Mouse (Mus musculus) embryonic fibroblast, embryonic 13.5 days (primary cell): ENCODE measurements around the gene Miga2. TPM values are rescaled to one million over a fixed set of nuclear protein-coding genes. Genes with fewer than 3 reads are reported as not detected.

Experiments used
- H3K27ac ChIP-seq: 2 replicates; pipeline ENCODE4 v1.5.1; 2012; ENCODE audit warnings: low read length, control low read depth, inconsistent platforms; ENCODE audit not compliant: insufficient read depth
- H3K4me1 ChIP-seq: 2 replicates; pipeline ENCODE4 v1.6.1; 2011; ENCODE audit warnings: low read length; ENCODE audit not compliant: control insufficient read depth, insufficient read depth
- H3K4me3 ChIP-seq: 2 replicates; pipeline ENCODE4 v1.5.1; 2011; ENCODE audit warnings: mild to moderate bottlenecking, control low read depth, low read length; ENCODE audit not compliant: insufficient read depth
- CTCF ChIP-seq: IDR thresholded peaks from 2 replicates; pipeline ENCODE4 v1.5.1; 2011; ENCODE audit warnings: mild to moderate bottlenecking, control low read depth, low read length, moderate library complexity, borderline replicate concordance; ENCODE audit not compliant: insufficient read depth
- POLR2A ChIP-seq: IDR thresholded peaks from 2 replicates; pipeline ENCODE4 v1.6.1; 2011; ENCODE audit warnings: low read depth, mild to moderate bottlenecking, control low read depth, low read length, moderate library complexity
- polyA plus RNA-seq: library from polyadenylated mRNA; stranded (reverse); fragments of >200 nt; gene quantifications from 2 replicates; pipeline ENCODE4 v1.2.4, GENCODE M21; 2011; ENCODE audit warnings: low read depth; ENCODE audit not compliant: missing spikeins, insufficient read length

The Miga2 gene
- polyA plus RNA-seq, 1 experiment: 15.9 TPM

DNA sequence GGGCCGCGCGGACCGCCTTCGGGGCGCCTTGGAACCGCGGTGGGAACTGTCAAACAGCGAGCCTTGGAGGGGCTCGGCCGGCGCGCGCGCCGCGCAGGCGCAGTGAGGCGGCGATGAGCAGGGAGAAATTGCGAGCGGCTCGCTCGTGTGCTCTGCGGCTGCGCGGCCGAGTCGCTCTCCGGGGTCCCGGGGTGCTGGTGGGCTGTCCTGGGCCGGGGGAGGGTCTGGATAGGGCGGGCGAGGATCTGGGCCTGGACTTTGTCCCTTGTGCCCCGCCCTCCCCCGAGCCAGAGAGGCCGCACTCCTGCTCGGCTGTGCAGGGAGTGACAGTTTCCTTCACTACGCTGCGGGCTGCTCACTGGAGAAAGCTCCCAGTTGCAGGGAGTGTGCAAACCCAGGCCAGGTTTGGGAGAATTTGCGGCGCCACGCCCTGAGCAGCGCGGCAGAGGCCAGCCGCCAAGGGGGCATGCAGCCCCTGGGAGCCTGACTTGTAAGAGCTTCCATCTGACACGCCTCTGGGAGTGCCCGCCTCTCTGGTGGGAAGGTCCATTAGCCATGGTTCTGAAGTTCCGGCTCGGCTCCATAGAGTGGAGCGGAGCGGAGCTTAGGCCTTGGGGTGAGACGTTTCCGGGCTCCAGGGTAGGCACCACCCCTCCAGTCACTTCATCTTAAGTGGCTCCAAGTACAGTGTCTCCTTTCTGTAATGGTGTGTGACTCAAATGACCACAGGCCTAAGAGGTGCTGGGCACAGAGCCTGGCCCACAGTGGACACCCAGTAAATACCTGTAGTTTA lies 28.7 kb downstream of the Miga2 start:
- Histone ChIP-seq H3K27ac (peak overlapping the region; percentile 45; the same call in 1 of the 2 replicates), H3K4me1 (peaks cover 3% of the 10 kb centered on the region; the same call in 1 of the 2 replicates), H3K4me3 (peak overlapping the region; percentile 76)
- no peak for TF ChIP-seq CTCF
- TF ChIP-seq POLR2A: peak; percentile 74

GRCm38 (mm10) chr2:30393370-30393656 lies 29.3 kb downstream of the Miga2 start:
- Histone ChIP-seq H3K27ac (peak overlapping the region; percentile 38; the same call in 1 of the 2 replicates), H3K4me3 (peak overlapping the region; percentile 76), H3K4me1 (peaks cover 3% of the 10 kb centered on the region; the same call in 1 of the 2 replicates)
- TF ChIP-seq POLR2A: no peak
- TF ChIP-seq CTCF: no peak

DNA sequence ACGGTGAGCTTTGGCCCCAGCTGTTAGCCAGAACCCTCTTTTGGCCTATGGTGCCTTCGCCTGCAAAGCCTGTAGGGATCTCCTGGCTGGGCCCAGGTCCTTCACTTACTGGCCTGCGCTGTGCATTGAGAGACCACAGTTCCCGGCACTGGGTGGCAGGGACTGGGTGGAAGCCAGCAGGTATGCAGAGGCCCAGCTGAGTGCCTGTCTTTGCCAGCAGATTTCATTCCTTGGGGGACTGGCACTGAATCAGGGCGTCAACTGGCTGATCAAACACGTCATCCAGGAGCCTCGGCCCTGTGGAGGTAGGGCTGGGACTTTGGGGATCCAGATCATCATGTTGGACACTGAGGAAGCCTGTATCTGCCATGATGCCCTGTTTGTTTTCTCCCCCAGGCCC lies 31.7 kb downstream of the Miga2 start:
- TF ChIP-seq CTCF (no peak), POLR2A (no peak)
- Histone ChIP-seq H3K27ac (no peak overlapping the region), H3K4me3 (no peak overlapping the region), H3K4me1 (peaks cover 3% of the 10 kb centered on the region; the same call in 1 of the 2 replicates)

- TF ChIP-seq POLR2A (no peak), CTCF (no peak)
- Histone ChIP-seq H3K4me3 (no peak overlapping the region), H3K4me1 (peaks cover 3% of the 10 kb centered on the region; the same call in 1 of the 2 replicates), H3K27ac (no peak overlapping the region)
Measured at GRCm38 (mm10) chr2:30396246-30396645, 32.2 kb downstream of the Miga2 start.

DNA sequence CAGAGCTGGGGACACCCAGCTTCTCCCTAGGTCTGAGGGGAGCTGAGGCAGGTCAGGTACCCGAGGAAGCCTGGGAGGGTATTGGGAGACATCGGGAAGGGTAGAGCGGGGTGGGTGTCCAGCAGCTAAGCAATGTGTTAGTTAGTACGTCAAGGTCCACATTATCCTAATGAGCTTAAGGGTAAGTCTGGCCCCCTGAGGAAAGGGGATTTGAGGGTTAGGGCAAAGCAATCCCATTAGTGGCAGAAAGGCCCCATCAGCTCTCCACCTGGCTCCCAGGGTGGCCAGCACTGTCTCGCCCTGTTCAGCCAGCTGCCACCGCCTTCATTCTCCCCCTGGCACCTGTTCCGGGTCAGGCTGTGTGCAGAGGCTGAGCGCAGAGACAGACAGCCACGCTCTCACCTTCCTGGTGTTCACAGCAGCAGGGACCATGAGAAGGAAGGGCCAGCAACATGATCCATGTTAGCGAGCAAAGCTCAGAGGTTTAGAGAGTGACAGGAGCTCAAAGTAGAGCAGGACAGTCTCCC lies 34.0 kb downstream of the Miga2 start:
- no peak overlapping the region for H3K27ac ChIP-seq
- peaks cover 3% of the 10 kb centered on the region; the same call in 1 of the 2 replicates for H3K4me1 ChIP-seq
- no peak for TF ChIP-seq POLR2A
- TF ChIP-seq CTCF: no peak

DNA sequence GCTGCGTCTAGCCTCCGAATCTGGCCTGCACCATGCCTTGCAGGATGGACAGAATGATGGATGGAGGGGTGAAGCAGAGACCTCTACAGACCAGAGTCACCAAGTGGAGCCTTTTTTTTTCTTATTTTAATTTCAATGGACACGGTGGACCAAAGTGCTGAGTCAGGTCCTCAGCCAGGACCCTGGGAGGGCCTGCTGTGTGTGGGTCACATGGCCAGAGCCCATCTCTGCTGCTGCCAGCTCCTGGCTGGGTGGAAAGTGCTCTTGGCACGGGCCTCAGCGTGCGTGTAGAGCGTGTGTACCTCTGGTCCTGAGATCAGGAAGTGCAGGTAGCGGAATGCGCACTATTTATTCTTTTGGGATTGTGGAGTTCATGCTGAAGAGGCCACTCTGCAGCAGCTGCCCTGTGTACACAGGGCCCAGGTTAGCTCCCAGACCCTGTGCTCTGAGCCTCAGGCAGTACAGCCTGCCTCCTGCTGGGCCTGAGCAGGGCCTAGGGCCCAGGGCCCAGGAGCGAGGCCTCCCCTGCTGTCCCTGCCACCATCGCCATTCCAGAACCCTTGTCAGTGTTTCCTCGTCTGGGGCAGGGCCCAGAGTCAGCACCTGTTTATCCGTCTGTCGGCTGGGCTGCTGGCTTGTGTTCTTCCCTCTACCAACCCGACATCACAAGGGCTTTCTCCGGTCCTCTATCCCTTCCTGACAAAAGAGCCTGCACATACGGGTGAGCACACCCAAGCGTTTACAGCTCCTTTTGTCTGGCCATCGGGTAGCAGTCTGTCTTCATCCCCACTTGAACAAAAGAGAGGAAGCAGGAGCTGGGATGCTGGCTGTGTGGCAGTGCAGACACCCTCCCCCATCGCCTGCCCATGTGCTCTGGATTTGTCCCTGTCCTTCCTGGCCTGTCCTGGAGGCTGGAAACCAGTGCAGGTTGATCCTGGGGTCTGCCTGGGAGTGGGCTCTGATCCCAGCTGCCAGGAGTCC lies 35.4 kb downstream of the Miga2 start:
- no peak overlapping the region for H3K27ac ChIP-seq
- H3K4me3 ChIP-seq: no peak overlapping the region
- H3K4me1 ChIP-seq: no peaks in the 10 kb centered on the region
- TF ChIP-seq CTCF (no peak), POLR2A (no peak)

More for the DNA sequence above, 34.0 kb downstream of the Miga2 start:
- H3K4me3 ChIP-seq: no peak overlapping the region

DNA sequence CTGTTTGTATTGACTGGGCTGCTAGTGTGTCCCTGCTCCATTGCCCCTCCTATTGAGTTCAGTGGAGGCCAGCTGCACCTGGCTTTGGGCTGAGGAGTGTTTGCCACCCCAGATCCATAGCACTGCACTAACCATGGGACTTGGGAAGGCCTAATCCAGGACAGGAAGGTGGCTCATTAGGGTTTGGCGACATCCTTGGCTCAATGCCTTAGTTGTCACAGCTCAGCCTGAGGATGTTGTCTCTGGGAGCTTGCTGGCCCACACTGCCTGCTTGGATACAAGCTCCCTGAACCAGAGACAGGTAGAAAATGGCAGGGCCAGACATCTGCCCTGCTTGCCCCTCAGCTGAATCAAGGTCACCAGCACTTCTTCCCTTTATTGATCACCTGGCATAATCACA lies 37.5 kb downstream of the Miga2 start:
- Histone ChIP-seq H3K4me3 (no peak overlapping the region), H3K4me1 (no peaks in the 10 kb centered on the region)
- no peak for TF ChIP-seq POLR2A
- TF ChIP-seq CTCF: no peak

DNA sequence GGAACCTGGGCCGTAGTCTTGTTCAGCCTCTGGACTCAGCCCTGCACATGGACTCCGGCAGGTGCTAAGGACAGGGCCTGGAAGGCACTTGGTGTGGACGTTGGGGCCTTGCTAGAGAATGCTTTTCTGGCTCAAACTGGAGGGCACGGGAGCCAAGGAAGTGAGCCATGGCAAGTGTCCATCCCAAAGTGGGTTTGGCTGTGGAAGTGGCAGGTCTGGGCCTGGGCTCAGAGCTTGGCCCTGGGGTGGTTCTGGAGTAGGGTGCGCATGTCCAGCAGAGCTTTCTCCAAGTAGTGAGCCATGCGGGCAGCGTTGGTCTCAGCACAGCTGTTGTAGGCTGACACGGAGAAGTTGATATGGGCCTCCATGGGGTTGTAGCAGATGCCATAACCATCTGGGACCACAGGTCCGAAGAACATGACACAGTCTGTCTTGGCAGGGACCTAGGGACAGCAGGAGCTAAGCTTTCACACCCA lies 38.4 kb downstream of the Miga2 start:
- no peak overlapping the region for H3K4me3 ChIP-seq

More for the DNA sequence above, 37.5 kb downstream of the Miga2 start:
- no peak overlapping the region for H3K27ac ChIP-seq

GRCm38 (mm10) chr2:30402843-30403242 lies 38.8 kb downstream of the Miga2 start:
- Histone ChIP-seq H3K27ac (no peak overlapping the region), H3K4me1 (no peaks in the 10 kb centered on the region), H3K4me3 (no peak overlapping the region)
- no peak for TF ChIP-seq CTCF
- no peak for TF ChIP-seq POLR2A

More for the DNA sequence above, 38.4 kb downstream of the Miga2 start:
- H3K27ac ChIP-seq: no peak overlapping the region
- no peak for TF ChIP-seq POLR2A
- TF ChIP-seq CTCF: no peak
- no peaks in the 10 kb centered on the region for H3K4me1 ChIP-seq
